Mouse (Mus musculus) liver, embryonic 11.5 days (tissue): ENCODE measurements around the gene Wasf1. TPM values are rescaled to one million over a fixed set of nuclear protein-coding genes. Genes with fewer than 3 reads are reported as not detected.

Experiments
- ATAC-seq: fragments of 200-750 bp; cut with Nextera tagmentation; replicated peaks from 2 replicates; pipeline ENCODE4 v1.8.0; 2017; ENCODE audit warnings: moderate number of reproducible peaks, mild to moderate bottlenecking, moderate TSS enrichment, moderate library complexity; ENCODE audit not compliant: low FRiP score
- DNase-seq: peaks from one replicate; pipeline ENCODE4 v3.0.0-alpha.2; 2017; ENCODE audit warnings: low spot score
- H3K27ac ChIP-seq: fragments of 300-500 bp; sonication (generic); 2 replicates; pipeline ENCODE4 v1.5.1; 2014; ENCODE audit warnings: mild to moderate bottlenecking, low read depth, low read length, control low read depth
- H3K27me3 ChIP-seq: fragments of 300-500 bp; sonication (generic); replicated peaks from 2 replicates; pipeline ENCODE4 v1.6.1; 2014; ENCODE audit warnings: low read length, mixed read lengths; ENCODE audit not compliant: control insufficient read depth, insufficient read depth
- H3K36me3 ChIP-seq: fragments of 300-500 bp; sonication (generic); 2 replicates; pipeline ENCODE4 v1.6.1; 2014; ENCODE audit warnings: mild to moderate bottlenecking, low read length, moderate library complexity, mixed read lengths; ENCODE audit not compliant: control insufficient read depth, insufficient read depth
- H3K4me1 ChIP-seq: fragments of 300-500 bp; sonication (generic); replicated peaks from 2 replicates; pipeline ENCODE4 v1.6.1; 2014; ENCODE audit warnings: low read length, mixed read lengths; ENCODE audit not compliant: control insufficient read depth, insufficient read depth
- H3K4me2 ChIP-seq: fragments of 300-500 bp; sonication (generic); 2 replicates; pipeline ENCODE4 v1.6.1; 2014; ENCODE audit warnings: mild to moderate bottlenecking, control low read depth, moderate library complexity
- H3K4me3 ChIP-seq: fragments of 300-500 bp; sonication (generic); 2 replicates; pipeline ENCODE4 v1.5.1; 2014; ENCODE audit warnings: low read depth, low read length, control low read depth
- H3K9ac ChIP-seq: fragments of 300-500 bp; sonication (generic); 2 replicates; pipeline ENCODE4 v1.6.1; 2014; ENCODE audit warnings: low read depth, low read length, control low read depth
- H3K9me3 ChIP-seq: fragments of 300-500 bp; sonication (generic); 2 replicates; pipeline ENCODE4 v1.6.1; 2016; ENCODE audit warnings: low read length, inconsistent platforms, mixed read lengths; ENCODE audit not compliant: control insufficient read depth
- WGBS: fragments of 180-500 bp; shearing (Covaris S2); extraction: QIAGEN DNeasy Blood & Tissue Kit; methylation state at CpG from one replicate; pipeline ENCODE4 v1.1.7; 2014; 5-methylcytosine and 5-hydroxymethylcytosine counted together
- polyA plus RNA-seq: library from polyadenylated mRNA; unstranded; fragments of >200 nt; fragmentation: Nextera tagmentation; extraction: Ambion mirVana; gene quantifications from 2 replicates; pipeline ENCODE4 v1.2.1, GENCODE M21; 2014

Gene Wasf1
- polyA plus RNA-seq, 1 experiment from 2014 or later, result 11.3 TPM

GRCm38 (mm10) chr10:40906131-40906530, 22.9 kb downstream of the Wasf1 start:
- 75% methylated on average over 1 of the region's 1 CpGs for WGBS
- H3K4me3 ChIP-seq, result no peak overlapping the region
- no peak for DNase-seq
- no peaks in the 10 kb centered on the region for H3K4me1 ChIP-seq
- H3K9ac ChIP-seq, result no peak overlapping the region
- no peak overlapping the region for H3K4me2 ChIP-seq
- H3K27me3 ChIP-seq, result no peaks in the 10 kb centered on the region
- H3K27ac ChIP-seq, result no peak overlapping the region
- ATAC-seq, result no peak
- H3K9me3 ChIP-seq, result no peaks in the 10 kb centered on the region
- H3K36me3 ChIP-seq, result no peaks in the 10 kb centered on the region

GRCm38 (mm10) chr10:40906802-40907201, 23.5 kb downstream of the Wasf1 start:
- no peak overlapping the region for H3K4me2 ChIP-seq
- H3K27me3 ChIP-seq, result no peaks in the 10 kb centered on the region
- H3K9ac ChIP-seq, result no peak overlapping the region
- no peaks in the 10 kb centered on the region for H3K9me3 ChIP-seq
- no peak for DNase-seq
- ATAC-seq, result no peak
- no peaks in the 10 kb centered on the region for H3K4me1 ChIP-seq
- no peaks in the 10 kb centered on the region for H3K36me3 ChIP-seq
- H3K4me3 ChIP-seq, result no peak overlapping the region
- 83% methylated on average over 7 of the region's 7 CpGs for WGBS
- H3K27ac ChIP-seq, result no peak overlapping the region

DNA sequence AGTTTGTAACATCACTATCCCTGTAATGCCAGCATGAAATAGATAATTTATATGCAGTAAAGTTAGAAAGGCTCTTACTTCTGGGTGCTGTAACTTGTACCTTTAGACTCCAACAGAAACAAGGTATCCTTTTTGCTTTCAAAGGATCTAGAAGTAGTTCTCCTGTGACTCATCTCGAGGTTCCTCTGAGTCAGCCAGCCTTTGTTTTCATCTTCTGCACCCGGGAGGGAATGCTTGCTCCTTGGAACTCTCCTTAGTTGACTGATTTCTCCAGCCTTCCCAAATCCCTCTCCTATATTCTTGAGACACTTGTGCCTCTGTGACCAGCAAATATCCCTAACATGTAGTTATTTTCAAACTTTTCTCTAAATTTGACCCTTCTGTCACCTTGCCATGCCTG, 25.3 kb downstream of the Wasf1 start:
- ATAC-seq (no peak), DNase-seq (no peak)
- H3K27me3 ChIP-seq, result no peaks in the 10 kb centered on the region
- no peaks in the 10 kb centered on the region for H3K9me3 ChIP-seq
- H3K4me2 ChIP-seq, result no peak overlapping the region
- H3K36me3 ChIP-seq, result no peaks in the 10 kb centered on the region
- no peak overlapping the region for H3K27ac ChIP-seq
- H3K4me3 ChIP-seq, result no peak overlapping the region
- WGBS, result 39% methylated on average over 2 of the region's 2 CpGs
- no peaks in the 10 kb centered on the region for H3K4me1 ChIP-seq
- H3K9ac ChIP-seq, result no peak overlapping the region

- DNase-seq, result no peak
- WGBS, result 68% methylated on average over 2 of the region's 2 CpGs
- Histone ChIP-seq H3K9ac (no peak overlapping the region), H3K27ac (no peak overlapping the region), H3K27me3 (no peaks in the 10 kb centered on the region), H3K4me1 (no peaks in the 10 kb centered on the region), H3K36me3 (no peaks in the 10 kb centered on the region), H3K4me3 (no peak overlapping the region), H3K4me2 (no peak overlapping the region), H3K9me3 (no peaks in the 10 kb centered on the region)
- ATAC-seq, result no peak
These were observed 27.5 kb downstream of the Wasf1 start for GRCm38 (mm10) chr10:40910811-40911210.

GRCm38 (mm10) chr10:40915240-40915639, 32.0 kb downstream of the Wasf1 start:
- Histone ChIP-seq H3K36me3 (no peaks in the 10 kb centered on the region), H3K9ac (no peak overlapping the region), H3K4me3 (no peak overlapping the region), H3K4me2 (no peak overlapping the region), H3K9me3 (no peaks in the 10 kb centered on the region), H3K27ac (no peak overlapping the region), H3K4me1 (no peaks in the 10 kb centered on the region), H3K27me3 (no peaks in the 10 kb centered on the region)
- DNase-seq (no peak), ATAC-seq (no peak)
- 72% methylated on average over 2 of the region's 2 CpGs for WGBS

GRCm38 (mm10) chr10:40918669-40919440, 35.6 kb downstream of the Wasf1 start:
- H3K9me3 ChIP-seq, result no peaks in the 10 kb centered on the region
- H3K27ac ChIP-seq, result no peak overlapping the region
- no peak overlapping the region for H3K4me2 ChIP-seq
- ATAC-seq (no peak), DNase-seq (no peak)
- H3K4me1 ChIP-seq, result no peaks in the 10 kb centered on the region
- no peaks in the 10 kb centered on the region for H3K27me3 ChIP-seq
- H3K4me3 ChIP-seq, result no peak overlapping the region
- WGBS, result 90% methylated on average over 8 of the region's 8 CpGs
- no peak overlapping the region for H3K9ac ChIP-seq
- H3K36me3 ChIP-seq, result no peaks in the 10 kb centered on the region

DNA sequence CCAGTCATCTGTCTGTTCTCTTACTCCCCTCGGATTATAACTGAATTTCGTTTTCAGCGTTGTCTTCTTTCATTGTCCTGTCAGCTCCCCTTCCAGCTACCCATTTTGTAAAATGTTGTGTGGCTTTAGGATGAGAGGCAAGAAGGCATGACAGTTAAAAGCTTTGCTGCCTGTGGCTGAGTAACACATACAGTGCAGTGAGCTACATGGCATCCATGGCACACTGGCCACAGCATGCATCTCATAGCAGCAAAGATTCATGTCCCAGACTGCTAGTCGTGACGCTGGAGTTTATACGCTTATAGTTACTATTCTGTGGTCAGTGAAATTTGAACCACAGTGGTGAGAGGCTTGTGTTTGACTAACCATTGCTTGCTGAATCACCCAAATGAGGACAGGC, 36.2 kb downstream of the Wasf1 start:
- H3K9ac ChIP-seq, result no peak overlapping the region
- H3K4me1 ChIP-seq, result no peaks in the 10 kb centered on the region
- H3K36me3 ChIP-seq, result no peaks in the 10 kb centered on the region
- no peaks in the 10 kb centered on the region for H3K9me3 ChIP-seq
- H3K4me3 ChIP-seq, result no peak overlapping the region
- 85% methylated on average over 6 of the region's 6 CpGs for WGBS
- no peak for DNase-seq
- H3K4me2 ChIP-seq, result no peak overlapping the region
- ATAC-seq, result no peak
- no peak overlapping the region for H3K27ac ChIP-seq
- no peaks in the 10 kb centered on the region for H3K27me3 ChIP-seq

DNA sequence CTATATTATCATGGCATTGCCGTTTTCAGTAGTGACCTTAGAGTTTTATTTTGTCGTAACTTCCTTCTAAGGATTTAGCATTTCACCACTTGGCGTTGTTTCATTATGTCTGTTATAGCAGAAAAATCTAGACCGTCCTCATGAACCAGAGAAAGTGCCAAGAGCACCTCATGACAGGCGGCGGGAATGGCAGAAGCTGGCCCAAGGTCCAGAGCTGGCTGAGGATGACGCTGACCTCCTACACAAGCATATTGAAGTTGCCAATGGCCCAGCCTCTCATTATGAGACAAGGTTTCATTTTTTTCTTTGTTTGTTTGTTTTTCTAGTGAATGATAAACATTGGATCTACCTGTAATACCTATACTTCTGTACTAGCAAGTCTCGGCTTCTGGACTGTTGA, 49.7 kb downstream of the Wasf1 start:
- Histone ChIP-seq H3K9me3 (no peaks in the 10 kb centered on the region), H3K27ac (no peak overlapping the region), H3K36me3 (no peaks in the 10 kb centered on the region), H3K4me3 (no peak overlapping the region), H3K4me1 (no peaks in the 10 kb centered on the region), H3K27me3 (no peaks in the 10 kb centered on the region), H3K4me2 (no peak overlapping the region), H3K9ac (no peak overlapping the region)
- DNase-seq, result no peak
- 88% methylated on average over 8 of the region's 8 CpGs for WGBS
- no peak for ATAC-seq

GRCm38 (mm10) chr10:40936160-40936726, 53.0 kb downstream of the Wasf1 start:
- 86% methylated on average over 13 of the region's 13 CpGs for WGBS
- Histone ChIP-seq H3K4me2 (no peak overlapping the region), H3K36me3 (0 out of 2 replicates have a peak, but pooled peaks cover 2% of the 10 kb centered on the region), H3K4me1 (no peaks in the 10 kb centered on the region), H3K9me3 (no peaks in the 10 kb centered on the region), H3K4me3 (no peak overlapping the region), H3K27me3 (no peaks in the 10 kb centered on the region), H3K9ac (no peak overlapping the region), H3K27ac (no peak overlapping the region)
- DNase-seq, result no peak
- ATAC-seq, result no peak
